Mouse (Mus musculus) adrenal gland, postnatal 36 days (tissue): ENCODE data around the gene Zpbp2. TPM values are rescaled to one million over a fixed set of nuclear protein-coding genes. Genes with fewer than 3 reads are reported as not detected.
A peak's percentile ranks its signal among the peaks of the same experiment; 100 is the strongest.

ENCODE experiments used
- DNase-seq, 2 experiments: peaks; one replicate each; pipeline ENCODE4 v3.0.0; 2021; ENCODE audit warnings: mixed read lengths in 1 of 2
- long read RNA-seq, 2 experiments: library from polyadenylated mRNA; stranded (forward); transcript quantifications; one replicate each; pipeline ENCODE4 v2.0.0; 2021; ENCODE audit warnings: borderline sequencing depth in 2 of 2
- total RNA-seq, 2 experiments: library from RNA; stranded (reverse); gene quantifications; 2 replicates each; pipeline ENCODE4 v1.2.3; 2021

The Zpbp2 gene
- under 1 TPM; 0.50 to 0.82 TPM for total RNA-seq
- long read RNA-seq, experiment 1, partial matches to known transcripts = 0 of 1 reads
- long read RNA-seq, experiment 1, other reads (novel, unspliced or antisense) = 0 of 1 reads
- long read RNA-seq, experiment 2 = 0 reads

GRCm38 (mm10) chr11:98550975-98551828, at the start of gene Zpbp2:
TSS of gene Zpbp2 (plus strand) at chr11:98551097.
- DNase-seq = peak; percentile 93 to 96

DNA sequence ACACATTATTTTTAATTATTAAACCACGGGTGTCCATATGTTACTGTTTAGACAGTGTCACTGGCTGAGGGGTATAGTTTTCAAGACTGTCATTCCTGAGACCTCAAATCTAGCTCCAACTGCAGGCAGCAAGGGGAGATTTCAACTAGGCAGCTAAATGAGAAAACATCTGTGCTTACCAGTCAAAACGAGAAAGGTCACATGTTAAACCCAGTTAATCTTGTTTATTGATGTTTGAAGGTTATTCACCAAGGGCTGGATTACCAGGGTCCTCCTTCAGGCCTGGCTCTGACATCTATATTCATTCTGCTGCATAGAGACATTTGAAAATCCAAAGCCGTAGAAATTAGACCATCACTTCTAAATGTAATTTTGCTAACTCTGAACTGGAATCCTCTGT, 46.0 kb upstream of the Zpbp2 start:
- DNase-seq = no peak

DNA sequence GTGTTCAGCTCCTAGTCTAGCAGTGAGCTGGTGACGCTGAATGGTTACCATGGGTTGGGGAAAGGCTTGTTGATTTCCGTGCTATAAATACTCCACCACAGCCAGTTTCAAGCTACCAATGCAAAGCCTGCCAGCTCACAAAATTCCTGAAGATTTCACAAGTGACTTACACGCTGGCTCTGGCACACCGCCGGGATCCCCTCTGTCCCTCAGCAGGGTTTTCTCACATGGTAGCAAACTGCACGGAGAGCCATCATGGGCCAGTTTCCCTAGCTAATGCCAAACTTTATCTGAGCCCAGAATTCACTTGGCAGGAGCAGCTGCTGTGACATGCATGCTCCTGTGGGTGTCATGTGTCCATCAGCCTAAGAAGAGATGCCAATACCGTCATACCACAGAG, 41.5 kb upstream of the Zpbp2 start:
- DNase-seq = peak in 1 of 2 experiments; percentile 26

GRCm38 (mm10) chr11:98510125-98510524, 40.8 kb upstream of the Zpbp2 start:
- DNase-seq = no peak

- DNase-seq = no peak
Observed at GRCm38 (mm10) chr11:98512881-98513280, 38.0 kb upstream of the Zpbp2 start.

DNA sequence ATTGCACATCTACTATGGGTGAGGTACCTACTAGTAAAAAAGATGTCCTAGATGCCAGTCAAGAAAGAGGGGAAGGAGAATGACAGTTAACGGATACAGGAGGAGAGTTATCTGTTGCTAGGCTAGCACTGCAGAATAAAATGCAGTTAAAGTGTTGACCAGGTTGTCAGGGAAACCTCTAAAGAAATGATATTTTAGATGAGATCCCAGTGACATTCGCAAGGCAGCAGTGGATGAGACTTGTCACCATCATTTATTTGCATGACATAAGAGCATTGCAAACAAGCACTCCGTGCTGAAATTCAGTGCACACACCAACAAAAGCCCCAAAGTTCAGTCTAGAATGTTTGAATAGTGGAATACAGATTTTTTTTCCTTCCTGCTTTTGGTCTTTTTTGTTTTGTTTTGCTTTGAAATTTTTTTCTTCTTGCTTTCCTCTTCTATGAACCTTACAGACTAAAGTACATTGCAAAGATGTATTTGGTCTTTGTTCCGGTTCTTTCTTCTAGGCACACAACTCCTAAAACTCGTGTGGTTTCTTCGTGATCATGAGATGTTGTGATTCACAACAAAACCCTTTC, 37.5 kb upstream of the Zpbp2 start:
- DNase-seq = no peak

DNA sequence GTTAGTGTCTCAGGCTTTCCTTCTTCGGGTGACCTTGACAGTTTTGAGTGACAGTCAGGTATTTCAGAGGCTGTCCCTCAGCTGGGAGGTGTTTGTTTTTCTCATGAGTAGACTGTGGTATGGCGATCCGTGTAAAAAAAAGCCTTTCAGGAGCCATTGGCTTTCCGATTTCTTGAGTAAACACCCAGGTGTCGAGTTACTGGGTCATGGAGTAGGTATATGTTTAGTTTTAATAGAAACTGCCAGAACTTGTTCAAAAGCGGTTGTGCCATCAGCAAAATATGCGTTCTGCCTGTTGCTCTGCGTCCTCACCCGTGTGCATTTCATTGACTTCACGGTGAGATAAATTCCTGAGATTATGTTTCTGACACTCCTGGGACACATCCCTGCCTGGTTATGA, 30.4 kb upstream of the Zpbp2 start:
- DNase-seq = no peak

DNA sequence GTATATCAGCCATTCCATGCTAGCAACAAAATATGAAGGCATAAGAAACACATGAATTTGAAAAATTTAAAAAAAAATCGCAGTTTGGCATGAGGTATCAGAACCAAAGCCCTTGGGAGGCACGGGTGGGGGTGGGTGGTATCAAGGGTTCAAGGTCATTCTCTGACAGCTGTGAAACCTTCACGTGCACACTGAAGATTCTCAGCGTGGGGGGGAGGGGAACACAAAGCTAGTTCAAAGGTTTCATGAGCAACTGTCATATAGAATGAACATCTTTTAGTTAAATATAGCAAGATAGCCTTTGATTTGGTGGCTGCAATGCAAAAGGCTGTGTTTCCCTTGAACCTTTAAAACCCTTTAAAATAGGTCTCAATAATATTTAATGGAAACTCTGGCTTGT, 25.8 kb upstream of the Zpbp2 start:
- DNase-seq = no peak

GRCm38 (mm10) chr11:98526824-98527461, 24.0 kb upstream of the Zpbp2 start:
- DNase-seq = no peak

DNA sequence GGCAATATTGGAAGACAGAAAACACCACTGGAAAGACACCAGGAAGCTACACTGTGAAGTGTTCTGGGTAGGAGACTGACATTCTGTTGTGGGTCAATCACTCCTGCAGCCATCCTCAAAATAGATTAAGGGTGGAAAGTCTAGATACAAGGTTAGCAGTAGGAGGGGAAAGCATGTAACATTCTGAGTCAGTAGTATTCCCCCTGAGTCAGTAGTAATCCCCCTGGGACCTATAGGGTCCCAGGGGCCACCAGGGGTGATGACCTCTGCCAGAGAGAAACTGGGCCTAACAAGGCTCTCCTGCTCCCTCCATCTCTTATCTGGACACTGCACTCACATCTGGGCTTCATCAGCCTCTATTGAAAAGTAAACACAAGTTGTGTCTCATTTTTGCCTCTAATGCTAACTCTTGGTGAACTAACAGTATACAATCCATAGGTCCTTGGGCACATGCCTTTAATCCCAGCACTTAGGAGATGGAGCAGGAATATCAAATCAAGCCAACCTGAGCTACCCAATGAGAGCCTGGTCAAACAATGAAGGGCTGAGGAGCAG, 13.3 kb upstream of the Zpbp2 start:
- DNase-seq = no peak

GRCm38 (mm10) chr11:98540319-98540718, 10.6 kb upstream of the Zpbp2 start:
- no peak for DNase-seq

DNA sequence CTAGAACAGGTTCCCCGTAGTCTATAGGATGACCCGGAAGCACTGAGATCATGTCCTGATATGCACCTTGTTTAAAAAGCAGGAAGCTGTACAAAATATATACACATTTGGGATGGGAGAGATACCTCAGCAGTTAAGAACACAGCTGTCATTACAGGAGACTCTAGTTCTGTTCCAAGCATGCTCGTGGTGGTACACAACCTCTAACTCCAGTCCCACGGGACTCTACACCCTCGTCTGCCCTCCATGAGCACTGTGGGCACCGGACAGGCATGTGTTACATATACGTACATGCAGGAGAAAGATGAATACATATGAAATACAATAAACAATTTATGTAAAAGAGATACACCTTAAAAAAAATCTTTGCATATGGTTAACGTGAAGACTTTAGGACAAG, 8.3 kb upstream of the Zpbp2 start:
- DNase-seq = no peak

GRCm38 (mm10) chr11:98543414-98543813, 7.5 kb upstream of the Zpbp2 start:
- no peak for DNase-seq

GRCm38 (mm10) chr11:98544890-98545677, 5.8 kb upstream of the Zpbp2 start:
- DNase-seq = no peak

DNA sequence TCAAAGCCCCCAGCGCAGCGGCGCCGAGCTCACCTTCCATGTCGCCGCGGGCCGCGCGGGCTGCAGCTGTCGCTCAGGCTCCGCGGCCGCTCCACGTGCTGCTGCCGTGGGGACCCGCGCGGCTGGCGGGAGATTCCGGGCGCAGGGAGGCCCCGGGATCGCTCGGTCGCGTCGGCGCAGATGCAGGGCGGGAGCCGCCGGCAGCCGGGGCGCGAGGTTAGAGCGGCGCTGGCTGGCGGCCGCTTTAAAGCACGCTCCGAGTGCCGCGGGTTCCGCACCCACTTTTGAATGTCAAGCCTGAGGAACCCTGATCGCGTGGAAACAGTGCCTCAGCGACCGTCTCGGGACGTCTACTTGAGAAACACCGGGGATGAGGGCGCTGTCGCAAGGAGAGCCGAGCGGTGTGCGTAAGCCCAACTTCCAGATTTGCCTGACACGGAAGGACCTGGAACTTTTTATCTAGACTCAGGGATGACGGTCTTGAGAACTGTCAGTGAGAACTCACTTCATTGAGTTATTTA, 5.1 kb upstream of the Zpbp2 start, which contains the start of gene Ikzf3:
Gene Ikzf3, minus strand, starts transcription at position 321 of the 521 bp plus-strand sequence.
- peak; percentile 40 to 59 for DNase-seq

DNA sequence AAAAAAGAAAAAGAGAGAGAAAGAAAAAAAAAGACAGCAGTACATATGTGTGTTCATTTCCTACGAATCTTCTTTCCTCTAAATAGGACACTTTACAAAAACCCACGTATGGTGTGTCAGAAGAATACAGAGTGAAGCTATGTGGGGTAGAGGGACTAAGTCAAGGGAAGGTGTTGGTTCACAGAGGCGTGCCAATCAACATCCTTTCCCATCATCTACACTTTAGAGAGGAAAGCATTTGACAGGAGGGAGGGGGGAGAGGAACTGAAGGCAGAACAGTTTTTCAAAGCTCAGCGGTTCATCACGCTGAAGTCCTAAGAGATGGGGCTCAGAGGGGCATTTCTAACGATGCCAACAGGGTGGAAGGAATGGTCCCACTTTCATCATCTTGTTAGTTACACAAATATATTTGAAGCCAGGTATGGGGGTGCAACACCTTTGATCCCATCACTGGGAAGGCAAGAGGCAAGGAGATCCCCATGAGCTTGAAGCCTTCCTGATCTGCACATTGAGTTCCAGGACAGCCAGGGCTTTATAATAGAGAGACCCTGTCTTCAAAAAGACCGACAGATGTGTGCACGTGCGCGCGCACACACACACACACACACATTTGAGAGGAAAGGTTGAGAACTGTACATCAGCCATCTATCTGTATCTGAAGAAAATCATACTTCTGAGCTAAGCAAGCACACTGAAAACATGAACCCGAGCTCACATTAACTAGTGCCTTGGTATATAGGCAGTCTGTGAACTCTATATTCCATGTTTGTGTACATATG, 4.2 kb upstream of the Zpbp2 start:
- no peak for DNase-seq

GRCm38 (mm10) chr11:98547308-98547693, 3.6 kb upstream of the Zpbp2 start:
- no peak for DNase-seq

- DNase-seq = no peak
Observed at GRCm38 (mm10) chr11:98549363-98549762, 1.5 kb upstream of the Zpbp2 start.

DNA sequence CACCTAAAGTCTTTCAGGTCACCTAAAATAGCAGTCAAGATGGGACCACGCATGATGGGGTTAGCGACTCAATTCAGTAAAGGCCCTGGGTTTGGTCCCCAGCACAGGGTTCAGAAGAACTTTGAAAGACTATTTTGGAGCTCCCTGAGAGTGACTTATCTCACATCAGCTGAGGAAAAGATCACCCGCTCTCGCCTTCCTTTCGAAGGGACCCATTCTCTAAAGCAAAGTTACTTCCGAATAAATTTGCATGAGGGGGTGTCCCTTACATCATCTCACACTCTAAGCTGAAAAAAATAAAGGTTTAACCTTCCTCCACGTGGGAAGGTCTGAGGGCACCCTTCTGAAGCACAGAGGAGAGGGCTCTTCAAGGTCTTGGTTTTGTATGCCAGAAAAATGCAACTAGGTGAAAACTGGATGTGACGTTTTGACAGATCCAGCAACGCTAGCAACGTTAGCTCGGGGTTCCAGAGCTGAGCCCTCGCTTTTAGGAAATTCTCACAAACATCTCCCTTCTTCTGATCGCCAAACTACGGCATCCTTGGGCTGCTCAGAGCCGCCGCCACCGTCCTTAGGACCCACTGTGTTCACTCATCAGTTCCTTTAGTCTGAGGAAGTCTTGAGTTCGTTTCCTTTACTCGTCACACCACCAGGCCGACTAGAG, 454 bp upstream of the Zpbp2 start:
- no peak for DNase-seq

DNA sequence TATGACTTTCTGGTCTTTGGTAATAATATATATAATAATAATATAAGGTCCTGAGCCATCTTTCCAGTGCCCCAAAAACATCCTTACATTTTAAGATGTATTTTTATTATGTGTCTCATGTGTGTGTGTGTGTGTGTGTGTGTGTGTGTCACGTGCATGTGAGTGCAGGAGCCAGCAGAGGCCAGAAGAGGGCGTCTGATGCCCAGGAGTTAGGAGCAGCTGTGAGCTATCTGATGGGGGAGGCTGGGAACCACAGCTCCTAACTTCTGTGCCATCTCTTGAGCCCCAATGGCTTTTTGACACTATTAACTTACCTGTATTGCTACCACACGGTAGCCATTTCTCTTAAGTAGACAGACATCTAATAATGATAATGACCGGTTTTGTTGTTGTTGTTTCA, 3.1 kb downstream of the Zpbp2 start:
- no peak for DNase-seq
